Mouse (Mus musculus) mesoderm, embryonic 11.5 days (tissue): ENCODE data around the gene Poc1a.

Source experiments
- DNase-seq: peaks from one replicate; pipeline ENCODE4 v3.0.0-alpha.2; 2012; ENCODE audit warnings: low read depth, low spot score

Gene Poc1a

GRCm38 (mm10) chr9:106399808-106400207, 118.9 kb downstream of the Poc1a start:
- DNase-seq: no peak
